Mouse (Mus musculus): Measurements from ENCODE around the gene Dtd1. TPM values are rescaled to one million over a fixed set of nuclear protein-coding genes. Genes with fewer than 3 reads are reported as not detected.

Dtd1 gene
- polyA plus RNA-seq, 1 experiment from 2014 or later = 144 TPM

DNA sequence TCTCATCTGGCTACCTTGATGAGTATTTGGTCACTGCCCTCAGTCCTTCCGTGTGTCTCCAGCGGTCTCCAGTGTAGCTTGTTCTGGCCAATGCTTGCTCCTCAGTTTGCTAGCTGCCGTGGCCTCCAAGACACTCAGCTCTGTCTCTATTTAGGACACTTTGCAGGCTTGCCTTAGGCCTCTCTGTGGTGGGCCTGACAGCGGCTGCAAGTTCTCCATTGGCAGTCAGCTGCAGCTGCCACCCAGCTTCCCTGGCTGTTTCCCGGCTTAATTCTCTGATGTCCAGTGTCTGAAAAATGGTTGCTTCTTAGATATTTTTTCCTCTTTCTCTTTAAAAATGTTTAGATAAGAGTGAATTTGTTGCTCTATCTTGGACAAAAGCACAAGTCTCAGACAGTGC lies 116.6 kb downstream of the Dtd1 start:
- Histone ChIP-seq H3K27me3 (replicated peaks; ENCODE audit: control insufficient read depth, insufficient read depth, low read length) (no peaks in the 10 kb centered on the region), H3K36me3 (ENCODE audit: control insufficient read depth, insufficient read depth, low read length) (no peaks in the 10 kb centered on the region; the same call in 1 of the 2 replicates)
- WGBS = 85% methylated on average over 5 of the region's 5 CpGs

DNA sequence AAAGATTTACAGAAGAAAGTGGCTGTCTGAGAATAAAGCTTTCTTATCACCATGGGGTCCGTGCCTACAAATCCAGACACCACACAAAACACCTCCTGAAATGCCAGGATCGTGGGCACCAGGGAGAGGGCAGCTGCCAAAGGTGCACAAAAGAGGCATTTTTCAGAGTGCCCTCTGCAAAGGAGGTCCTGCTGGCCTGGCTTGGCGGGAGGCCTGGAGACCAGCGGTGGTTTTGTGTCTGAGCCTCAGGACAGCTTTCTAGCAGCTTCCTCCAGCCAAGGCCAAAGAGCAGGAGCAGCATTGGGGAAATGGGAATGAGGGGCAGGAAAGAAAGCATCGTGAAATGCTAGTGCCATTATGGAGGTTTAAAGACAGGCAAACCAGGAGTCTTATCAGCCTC lies 118.6 kb downstream of the Dtd1 start:
- Histone ChIP-seq H3K27ac (ENCODE audit: low read depth, low read length) (no peak overlapping the region), H3K4me3 (ENCODE audit: low read length) (no peak overlapping the region), H3K36me3 (ENCODE audit: control insufficient read depth, insufficient read depth, low read length) (no peaks in the 10 kb centered on the region), H3K4me2 (ENCODE audit: low read length) (no peak overlapping the region), H3K9ac (ENCODE audit: low read depth, low read length) (no peak overlapping the region), H3K4me1 (ENCODE audit: control insufficient read depth, insufficient read depth, low read depth, low read length) (peaks cover 4% of the 10 kb centered on the region), H3K9me3 (ENCODE audit: control insufficient read depth, low read length) (no peaks in the 10 kb centered on the region), H3K27me3 (replicated peaks; ENCODE audit: control insufficient read depth, insufficient read depth, low read length) (no peaks in the 10 kb centered on the region)
- no peak for ATAC-seq
- WGBS = 50% methylated on average over 5 of the region's 5 CpGs

More for the DNA sequence above, 116.6 kb downstream of the Dtd1 start:
- H3K27ac ChIP-seq (ENCODE audit: low read depth, low read length) = no peak overlapping the region
- peaks cover 4% of the 10 kb centered on the region for H3K4me1 ChIP-seq (ENCODE audit: control insufficient read depth, insufficient read depth, low read depth, low read length)
- no peak overlapping the region for H3K4me3 ChIP-seq (ENCODE audit: low read length)
- H3K9me3 ChIP-seq (ENCODE audit: control insufficient read depth, low read length) = peaks cover 2% of the 10 kb centered on the region; the same call in 1 of the 2 replicates
- no peak overlapping the region for H3K4me2 ChIP-seq (ENCODE audit: low read length)
- ATAC-seq = no peak
- H3K9ac ChIP-seq (ENCODE audit: low read depth, low read length) = no peak overlapping the region

DNA sequence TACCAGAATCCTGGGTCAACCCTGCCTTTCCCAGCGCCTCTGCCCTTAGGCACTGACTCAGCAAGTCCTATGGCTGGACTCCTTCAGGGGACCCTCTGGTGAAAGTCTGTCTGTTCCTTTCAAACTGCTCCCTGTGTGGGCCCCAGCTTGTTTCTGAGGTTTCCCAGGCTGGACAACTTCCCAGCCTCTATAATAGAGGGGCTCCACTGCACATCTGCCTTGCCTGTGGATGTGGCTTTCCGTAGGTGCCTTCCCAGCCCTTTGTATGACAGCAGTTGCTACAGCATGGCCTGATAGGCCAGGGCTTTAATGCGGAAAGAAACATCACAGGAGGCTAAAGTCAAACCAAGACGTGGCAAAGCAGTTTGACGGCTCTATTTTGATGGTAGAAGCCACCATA lies 119.6 kb downstream of the Dtd1 start:
- Histone ChIP-seq H3K4me3 (ENCODE audit: low read length) (no peak overlapping the region), H3K4me2 (ENCODE audit: low read length) (no peak overlapping the region), H3K36me3 (ENCODE audit: control insufficient read depth, insufficient read depth, low read length) (no peaks in the 10 kb centered on the region), H3K9me3 (ENCODE audit: control insufficient read depth, low read length) (no peaks in the 10 kb centered on the region), H3K4me1 (ENCODE audit: control insufficient read depth, insufficient read depth, low read depth, low read length) (peaks cover 4% of the 10 kb centered on the region), H3K27ac (ENCODE audit: low read depth, low read length) (no peak overlapping the region), H3K9ac (ENCODE audit: low read depth, low read length) (no peak overlapping the region), H3K27me3 (replicated peaks; ENCODE audit: control insufficient read depth, insufficient read depth, low read length) (no peaks in the 10 kb centered on the region)
- WGBS = 70% methylated on average over 5 of the region's 5 CpGs
- ATAC-seq = no peak

DNA sequence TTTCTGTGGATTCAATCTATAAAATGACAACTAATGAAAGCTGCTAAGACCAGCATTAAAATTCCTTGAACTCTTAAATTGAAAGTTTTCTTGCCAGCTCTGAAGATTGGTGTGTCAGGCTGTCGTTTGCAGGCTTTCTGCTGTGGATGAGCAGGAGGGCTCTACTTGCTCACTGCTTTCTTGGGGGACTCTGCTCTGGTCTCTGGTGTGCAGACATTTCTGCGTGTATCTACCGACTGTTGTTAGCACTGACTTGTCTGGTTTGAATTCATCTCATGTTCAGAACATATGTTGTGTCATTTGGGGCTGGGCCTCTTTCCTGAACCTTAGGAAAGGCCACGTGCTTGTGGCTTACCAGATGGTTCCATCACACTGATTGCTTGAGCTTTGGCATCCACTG lies 120.0 kb downstream of the Dtd1 start:
- 51% methylated on average over 4 of the region's 4 CpGs for WGBS
- 0 out of 2 replicates have a peak, but pooled peaks have one; percentile 43 for ATAC-seq
- Histone ChIP-seq H3K27ac (ENCODE audit: low read depth, low read length) (no peak overlapping the region), H3K9me3 (ENCODE audit: control insufficient read depth, low read length) (no peaks in the 10 kb centered on the region), H3K4me3 (ENCODE audit: low read length) (no peak overlapping the region), H3K9ac (ENCODE audit: low read depth, low read length) (no peak overlapping the region), H3K4me1 (ENCODE audit: control insufficient read depth, insufficient read depth, low read depth, low read length) (peaks cover 4% of the 10 kb centered on the region), H3K4me2 (ENCODE audit: low read length) (no peak overlapping the region), H3K27me3 (replicated peaks; ENCODE audit: control insufficient read depth, insufficient read depth, low read length) (no peaks in the 10 kb centered on the region), H3K36me3 (ENCODE audit: control insufficient read depth, insufficient read depth, low read length) (no peaks in the 10 kb centered on the region)

DNA sequence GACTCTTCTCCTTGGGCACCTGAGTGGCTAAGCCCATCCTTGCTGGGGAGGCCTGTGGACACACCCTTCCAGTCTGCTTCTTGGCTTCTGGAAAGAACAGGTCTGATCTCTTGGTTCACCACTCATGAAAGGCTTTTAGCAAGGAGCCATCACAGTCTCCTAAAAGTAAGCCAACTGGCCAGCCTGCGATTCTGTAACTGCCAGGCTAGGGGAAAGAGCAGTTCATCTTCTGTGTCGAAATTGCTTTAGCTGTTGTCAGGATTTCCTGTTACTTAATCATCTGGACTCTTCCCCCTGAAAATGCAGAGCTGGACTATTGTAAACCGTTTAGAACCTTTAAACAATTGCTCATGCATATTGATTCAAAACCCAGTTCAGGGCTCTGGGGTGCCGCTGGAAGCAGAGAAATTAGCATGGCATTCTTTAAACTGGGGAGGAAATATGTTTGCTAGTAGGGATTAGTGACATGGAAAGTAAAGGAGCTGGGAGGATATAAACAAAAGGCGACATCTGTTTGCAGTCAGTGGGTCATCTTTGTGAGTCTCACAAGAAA lies 120.8 kb downstream of the Dtd1 start:
- no peak overlapping the region for H3K9ac ChIP-seq (ENCODE audit: low read depth, low read length)
- no peaks in the 10 kb centered on the region for H3K36me3 ChIP-seq (ENCODE audit: control insufficient read depth, insufficient read depth, low read length)
- no peak overlapping the region for H3K4me2 ChIP-seq (ENCODE audit: low read length)
- WGBS = 26% methylated on average over 5 of the region's 5 CpGs
- no peak for ATAC-seq
- H3K27me3 ChIP-seq (replicated peaks; ENCODE audit: control insufficient read depth, insufficient read depth, low read length) = no peaks in the 10 kb centered on the region
- H3K9me3 ChIP-seq (ENCODE audit: control insufficient read depth, low read length) = no peaks in the 10 kb centered on the region
- H3K4me1 ChIP-seq (ENCODE audit: control insufficient read depth, insufficient read depth, low read depth, low read length) = peaks cover 4% of the 10 kb centered on the region
- no peak overlapping the region for H3K4me3 ChIP-seq (ENCODE audit: low read length)
- no peak overlapping the region for H3K27ac ChIP-seq (ENCODE audit: low read depth, low read length)

DNA sequence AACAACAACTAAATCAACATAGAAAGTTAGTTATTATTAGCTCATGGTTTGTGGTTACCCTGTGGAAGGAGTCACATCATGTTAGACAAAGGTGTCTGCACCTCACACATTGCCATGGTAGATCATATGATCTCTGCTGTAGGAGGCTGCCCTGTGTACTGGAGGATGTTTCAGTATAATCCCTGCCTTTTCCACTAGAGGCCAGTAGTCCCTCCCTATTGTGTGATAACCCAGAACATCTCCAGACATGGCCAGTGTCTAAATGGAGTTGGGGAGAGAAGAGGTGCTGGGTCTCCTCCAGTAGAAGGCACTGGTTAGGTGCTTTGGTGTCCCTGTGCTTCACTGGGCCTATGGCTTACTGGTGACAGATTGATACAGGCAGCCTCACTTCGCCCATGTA lies 125.0 kb downstream of the Dtd1 start:
- Histone ChIP-seq H3K4me1 (ENCODE audit: control insufficient read depth, insufficient read depth, low read depth, low read length) (no peaks in the 10 kb centered on the region; the same call in 1 of the 2 replicates), H3K4me2 (ENCODE audit: low read length) (no peak overlapping the region), H3K36me3 (ENCODE audit: control insufficient read depth, insufficient read depth, low read length) (no peaks in the 10 kb centered on the region), H3K4me3 (ENCODE audit: low read length) (no peak overlapping the region), H3K27ac (ENCODE audit: low read depth, low read length) (no peak overlapping the region), H3K9me3 (ENCODE audit: control insufficient read depth, low read length) (no peaks in the 10 kb centered on the region), H3K27me3 (replicated peaks; ENCODE audit: control insufficient read depth, insufficient read depth, low read length) (no peaks in the 10 kb centered on the region), H3K9ac (ENCODE audit: low read depth, low read length) (no peak overlapping the region)
- ATAC-seq = no peak
- WGBS = 77% methylated on average over 1 of the region's 1 CpGs

DNA sequence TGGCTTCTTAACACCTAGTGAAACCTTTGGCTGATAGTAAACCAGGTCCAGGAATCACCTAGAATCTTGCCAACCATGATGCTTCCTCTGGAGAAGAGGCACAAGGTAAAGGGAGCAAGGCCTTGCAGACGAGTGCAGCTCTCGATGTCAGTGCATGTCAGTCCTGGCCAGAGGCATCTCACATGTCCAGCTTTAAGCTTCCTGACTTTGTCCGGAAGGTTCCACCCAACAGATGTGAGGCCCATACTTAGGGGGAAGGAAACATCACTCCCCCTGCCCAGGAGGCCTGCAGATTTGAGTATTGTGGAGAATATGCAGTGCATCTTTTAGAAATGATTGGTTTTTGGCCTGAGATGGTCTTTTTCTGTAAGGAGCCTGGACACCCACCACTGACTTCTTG lies 127.4 kb downstream of the Dtd1 start:
- WGBS = 90% methylated on average over 3 of the region's 3 CpGs
- no peak overlapping the region for H3K27ac ChIP-seq (ENCODE audit: low read depth, low read length)

DNA sequence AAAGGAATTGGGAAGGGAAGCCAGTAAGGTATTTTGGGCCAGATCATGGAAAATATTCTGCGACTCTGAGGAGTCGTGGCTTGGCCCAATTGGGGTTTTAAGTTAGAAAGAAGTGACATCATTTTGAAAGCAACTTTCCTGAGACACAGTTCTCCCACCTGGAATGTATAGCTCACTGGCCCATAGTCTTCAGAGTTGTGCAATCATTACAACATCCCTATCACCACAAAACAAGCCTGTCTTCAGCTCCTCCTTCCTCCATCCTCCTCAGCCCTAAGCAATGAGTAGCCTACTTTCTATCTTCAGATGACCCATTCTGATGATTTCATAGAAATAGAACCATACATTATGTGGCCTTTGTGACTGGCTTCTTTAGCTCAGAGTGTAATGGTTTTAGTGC lies 130.1 kb downstream of the Dtd1 start:
- Histone ChIP-seq H3K9ac (ENCODE audit: low read depth, low read length) (no peak overlapping the region), H3K36me3 (ENCODE audit: control insufficient read depth, insufficient read depth, low read length) (no peaks in the 10 kb centered on the region), H3K4me2 (ENCODE audit: low read length) (no peak overlapping the region), H3K9me3 (ENCODE audit: control insufficient read depth, low read length) (no peaks in the 10 kb centered on the region), H3K27ac (ENCODE audit: low read depth, low read length) (no peak overlapping the region), H3K27me3 (replicated peaks; ENCODE audit: control insufficient read depth, insufficient read depth, low read length) (no peaks in the 10 kb centered on the region), H3K4me1 (ENCODE audit: control insufficient read depth, insufficient read depth, low read depth, low read length) (no peaks in the 10 kb centered on the region), H3K4me3 (ENCODE audit: low read length) (no peak overlapping the region)
- 100% methylated on average over 2 of the region's 2 CpGs for WGBS
- ATAC-seq = no peak

More for the DNA sequence above, 127.4 kb downstream of the Dtd1 start:
- H3K4me3 ChIP-seq (ENCODE audit: low read length) = no peak overlapping the region
- H3K9me3 ChIP-seq (ENCODE audit: control insufficient read depth, low read length) = no peaks in the 10 kb centered on the region
- H3K4me1 ChIP-seq (ENCODE audit: control insufficient read depth, insufficient read depth, low read depth, low read length) = no peaks in the 10 kb centered on the region
- no peaks in the 10 kb centered on the region for H3K36me3 ChIP-seq (ENCODE audit: control insufficient read depth, insufficient read depth, low read length)
- no peaks in the 10 kb centered on the region for H3K27me3 ChIP-seq (replicated peaks; ENCODE audit: control insufficient read depth, insufficient read depth, low read length)
- H3K4me2 ChIP-seq (ENCODE audit: low read length) = no peak overlapping the region
- no peak overlapping the region for H3K9ac ChIP-seq (ENCODE audit: low read depth, low read length)
- ATAC-seq = no peak

DNA sequence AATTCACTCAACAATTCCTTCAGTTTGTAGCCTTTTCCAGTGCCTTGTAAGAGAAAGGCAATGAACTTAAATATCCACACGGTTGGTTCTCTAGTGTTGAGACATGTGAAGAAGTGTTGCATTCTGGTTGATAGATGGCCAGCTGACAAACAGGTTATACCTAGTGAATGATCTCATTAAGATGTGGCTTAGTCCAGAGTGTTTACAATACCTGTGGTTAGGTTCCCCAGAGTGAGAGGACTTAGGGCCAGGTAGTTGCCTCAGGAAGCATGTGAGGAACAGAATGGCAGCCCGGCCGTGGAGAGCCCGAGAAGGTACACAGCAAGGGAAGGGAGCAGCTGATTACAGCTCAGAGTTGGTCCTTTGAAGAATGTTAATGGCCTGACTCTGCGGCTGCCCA lies 138.5 kb downstream of the Dtd1 start:
- Histone ChIP-seq H3K9me3 (ENCODE audit: control insufficient read depth, low read length) (no peaks in the 10 kb centered on the region), H3K27me3 (replicated peaks; ENCODE audit: control insufficient read depth, insufficient read depth, low read length) (no peaks in the 10 kb centered on the region), H3K4me3 (ENCODE audit: low read length) (no peak overlapping the region), H3K27ac (ENCODE audit: low read depth, low read length) (no peak overlapping the region), H3K4me1 (ENCODE audit: control insufficient read depth, insufficient read depth, low read depth, low read length) (peaks cover 3% of the 10 kb centered on the region; the same call in 1 of the 2 replicates), H3K4me2 (ENCODE audit: low read length) (no peak overlapping the region), H3K9ac (ENCODE audit: low read depth, low read length) (no peak overlapping the region), H3K36me3 (ENCODE audit: control insufficient read depth, insufficient read depth, low read length) (no peaks in the 10 kb centered on the region)
- WGBS = 91% methylated on average over 5 of the region's 5 CpGs
- no peak for ATAC-seq

DNA sequence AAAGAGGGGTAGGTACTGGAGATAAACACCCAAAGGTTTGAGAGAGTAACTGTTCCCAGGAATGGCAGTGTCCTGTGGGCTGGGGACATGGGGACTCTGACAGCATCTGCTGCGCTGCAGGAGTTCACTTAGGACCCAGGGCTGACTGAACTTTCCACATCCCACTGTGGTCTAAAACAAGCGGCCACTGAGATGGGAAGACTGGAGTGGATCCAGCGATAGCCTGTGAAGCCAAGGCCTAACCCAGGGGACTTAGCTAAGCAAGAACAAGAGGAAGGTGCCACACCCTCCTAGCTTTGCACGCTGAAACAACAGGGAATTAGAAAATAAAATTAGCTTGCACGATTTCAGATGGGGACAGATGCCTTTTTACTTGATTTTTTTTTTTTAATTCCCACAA lies 138.9 kb downstream of the Dtd1 start:
- Histone ChIP-seq H3K27ac (ENCODE audit: low read depth, low read length) (no peak overlapping the region), H3K27me3 (replicated peaks; ENCODE audit: control insufficient read depth, insufficient read depth, low read length) (no peaks in the 10 kb centered on the region), H3K9ac (ENCODE audit: low read depth, low read length) (no peak overlapping the region), H3K4me2 (ENCODE audit: low read length) (no peak overlapping the region), H3K4me3 (ENCODE audit: low read length) (no peak overlapping the region), H3K36me3 (ENCODE audit: control insufficient read depth, insufficient read depth, low read length) (no peaks in the 10 kb centered on the region), H3K9me3 (ENCODE audit: control insufficient read depth, low read length) (no peaks in the 10 kb centered on the region), H3K4me1 (ENCODE audit: control insufficient read depth, insufficient read depth, low read depth, low read length) (peaks cover 3% of the 10 kb centered on the region; the same call in 1 of the 2 replicates)
- WGBS = 67% methylated on average over 5 of the region's 5 CpGs
- no peak for ATAC-seq
